Mouse (Mus musculus): Measurements from ENCODE around the gene Fbxo42. TPM values are rescaled to one million over a fixed set of nuclear protein-coding genes. Genes with fewer than 3 reads are reported as not detected.

The Fbxo42 gene
- polyA plus RNA-seq (2015; fragmentation: Nextera tagmentation; extraction: Ambion mirVana), result 17.4 and 18.7 TPM in 2 replicates

DNA sequence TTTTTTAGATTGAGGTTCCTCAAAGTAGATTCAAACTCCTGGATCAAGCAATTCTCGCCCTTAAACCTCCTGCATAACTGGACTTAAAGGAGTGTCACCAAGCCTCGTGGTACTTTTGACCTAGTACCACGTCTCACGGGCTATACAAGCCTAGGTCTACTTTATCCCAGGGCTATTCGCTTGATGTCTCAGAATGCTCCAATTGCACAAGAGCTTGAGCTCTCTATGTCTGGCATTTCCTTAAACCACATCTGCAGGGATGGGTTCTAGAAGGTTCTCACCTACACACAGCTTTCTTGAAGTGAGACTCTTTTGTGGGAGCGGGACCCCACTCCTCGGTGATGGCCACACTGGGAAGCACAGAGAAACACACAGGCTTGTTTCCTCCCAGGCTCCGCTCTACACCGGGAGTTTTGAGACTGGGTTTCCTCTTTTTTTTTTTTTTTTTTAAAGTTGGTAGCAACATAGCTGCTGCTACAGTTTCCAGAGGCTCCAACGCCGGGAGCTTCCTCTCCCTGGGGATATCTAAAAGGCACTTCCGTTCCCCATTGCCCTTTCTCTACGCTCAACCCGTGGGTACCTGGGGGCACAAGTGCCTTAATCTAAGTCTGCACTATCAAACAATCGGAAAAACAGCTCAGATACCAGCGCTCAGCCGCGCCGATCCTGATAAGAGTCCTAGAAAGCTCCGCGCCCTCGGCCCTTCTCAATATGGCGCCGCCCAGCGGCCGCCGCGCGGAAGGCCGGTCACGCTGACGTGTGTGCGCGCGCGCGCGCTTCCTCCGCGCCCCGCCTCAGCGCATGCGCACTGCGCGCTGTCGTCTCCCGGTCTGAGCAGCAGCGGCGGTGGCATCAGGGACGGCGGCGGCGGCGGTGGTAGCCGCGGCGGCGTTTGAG, at the start of gene Fbxo42:
TSS of gene Fbxo42 (plus strand) at position 802 of the 897 bp plus-strand sequence.
- peak within 1 kb of the TSS; percentile 97 for H3K27ac ChIP-seq
- ATAC-seq, result peak; percentile 93
- H3K4me1 ChIP-seq (replicated peaks), result no peaks in the 10 kb centered on the region; the same call in 1 of the 2 replicates
- 5% methylated on average over 58 of the region's 58 CpGs for WGBS
- no peaks in the 10 kb centered on the region for H3K9me3 ChIP-seq
- H3K4me2 ChIP-seq (replicated peaks), result peak within 1 kb of the TSS; percentile 85
- no peaks in the 10 kb centered on the region for H3K27me3 ChIP-seq (replicated peaks)
- no peaks in the 10 kb centered on the region for H3K36me3 ChIP-seq
- peak within 1 kb of the TSS; percentile 99 for H3K4me3 ChIP-seq (replicated peaks)
- H3K9ac ChIP-seq, result peak within 1 kb of the TSS; percentile 99

DNA sequence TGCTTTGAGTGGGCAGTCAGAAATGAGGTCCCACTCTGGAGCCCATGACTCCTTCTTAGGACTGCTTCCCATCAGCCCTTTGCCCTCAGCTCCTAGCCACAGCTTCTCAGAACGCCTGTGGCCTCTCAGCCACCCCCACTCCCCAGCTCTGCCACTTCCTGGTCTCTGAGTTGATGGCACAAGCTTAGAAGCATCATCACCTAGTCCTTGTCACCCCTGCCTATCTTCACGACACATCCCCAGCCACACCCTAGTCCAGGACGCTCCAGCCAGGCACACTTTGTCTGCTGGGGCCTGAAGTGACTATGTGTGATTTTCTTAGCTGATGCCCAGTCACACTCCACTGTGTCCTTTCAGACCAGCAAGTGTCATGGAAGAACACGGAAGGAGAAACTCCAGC, 48.8 kb upstream of the Fbxo42 start:
- Histone ChIP-seq H3K36me3 (no peaks in the 10 kb centered on the region), H3K4me1 (replicated peaks) (no peaks in the 10 kb centered on the region), H3K4me3 (replicated peaks) (no peak overlapping the region), H3K27me3 (replicated peaks) (no peaks in the 10 kb centered on the region), H3K9me3 (no peaks in the 10 kb centered on the region), H3K9ac (no peak overlapping the region), H3K27ac (no peak overlapping the region), H3K4me2 (replicated peaks) (no peak overlapping the region)
- 71% methylated on average over 4 of the region's 4 CpGs for WGBS
- ATAC-seq, result no peak

DNA sequence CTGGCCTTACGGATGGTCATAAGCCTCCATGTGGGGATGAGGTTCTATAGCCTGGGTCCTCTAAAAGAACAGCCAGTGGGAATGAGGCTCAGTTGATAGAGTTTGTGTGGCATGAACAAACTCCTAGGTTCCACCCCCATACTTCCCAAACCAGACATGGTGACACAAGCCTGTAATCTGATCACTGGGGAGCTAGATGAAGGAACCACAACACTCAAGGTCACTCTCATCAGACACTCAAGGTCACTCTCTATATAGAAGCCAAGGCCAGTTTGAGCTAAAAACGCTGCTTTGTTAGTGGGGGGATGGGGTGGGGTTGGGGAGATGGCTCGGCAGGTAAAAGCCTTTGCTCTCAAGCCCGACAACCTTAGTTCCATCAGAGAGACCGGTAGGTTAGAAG, 47.8 kb upstream of the Fbxo42 start:
- WGBS, result 64% methylated on average over 5 of the region's 5 CpGs
- ATAC-seq, result no peak
- no peak overlapping the region for H3K9ac ChIP-seq

DNA sequence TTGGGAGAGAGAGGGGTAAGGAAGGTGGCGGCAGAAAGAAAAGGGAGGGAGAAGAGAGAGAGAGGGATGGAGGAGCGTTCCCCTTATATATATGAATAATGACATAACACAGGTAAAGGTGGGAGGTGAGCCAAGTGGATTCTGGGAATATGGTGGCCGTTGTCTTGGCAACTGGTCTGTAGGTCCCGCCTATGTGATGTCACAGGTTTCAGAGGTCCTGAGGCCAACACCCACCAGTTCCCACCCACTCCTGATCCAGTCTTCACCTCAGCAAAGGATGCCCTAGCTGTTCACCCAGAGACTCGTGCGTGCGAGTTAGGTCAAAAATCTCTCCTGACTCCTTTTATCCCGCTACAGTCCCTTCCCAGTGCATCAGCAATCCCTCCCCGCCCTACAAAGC, 46.4 kb upstream of the Fbxo42 start:
- Histone ChIP-seq H3K27me3 (replicated peaks) (no peaks in the 10 kb centered on the region), H3K9ac (no peak overlapping the region), H3K4me1 (replicated peaks) (no peaks in the 10 kb centered on the region), H3K27ac (no peak overlapping the region), H3K4me2 (replicated peaks) (no peak overlapping the region), H3K9me3 (no peaks in the 10 kb centered on the region), H3K36me3 (no peaks in the 10 kb centered on the region), H3K4me3 (replicated peaks) (no peak overlapping the region)
- WGBS, result 91% methylated on average over 9 of the region's 9 CpGs
- ATAC-seq, result no peak

More for the DNA sequence above, 47.8 kb upstream of the Fbxo42 start:
- no peaks in the 10 kb centered on the region for H3K36me3 ChIP-seq
- no peak overlapping the region for H3K4me2 ChIP-seq (replicated peaks)
- H3K27ac ChIP-seq, result no peak overlapping the region
- H3K4me3 ChIP-seq (replicated peaks), result no peak overlapping the region
- H3K9me3 ChIP-seq, result no peaks in the 10 kb centered on the region
- no peaks in the 10 kb centered on the region for H3K4me1 ChIP-seq (replicated peaks)
- H3K27me3 ChIP-seq (replicated peaks), result no peaks in the 10 kb centered on the region

DNA sequence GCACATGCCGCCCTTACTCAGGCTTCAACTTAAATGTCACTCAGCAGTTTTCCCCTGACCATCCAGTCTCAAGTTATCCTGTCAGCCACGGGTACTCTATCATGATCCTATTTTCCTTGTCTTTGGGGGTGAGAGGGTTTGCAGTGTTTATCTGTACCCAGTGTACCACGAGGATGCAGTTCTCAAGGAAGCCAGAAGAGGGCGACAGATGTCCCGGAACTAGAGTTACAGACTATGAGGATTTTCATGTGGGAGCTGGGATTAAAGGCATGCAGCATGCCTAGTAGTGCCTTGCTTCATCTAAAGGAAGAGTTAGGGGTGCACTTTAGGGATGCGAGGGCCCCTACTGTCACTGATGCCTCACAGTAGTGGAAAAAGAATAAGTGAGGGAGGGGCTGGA, 45.9 kb upstream of the Fbxo42 start:
- H3K9me3 ChIP-seq, result no peaks in the 10 kb centered on the region
- H3K36me3 ChIP-seq, result no peaks in the 10 kb centered on the region
- ATAC-seq, result no peak
- H3K27me3 ChIP-seq (replicated peaks), result no peaks in the 10 kb centered on the region
- 67% methylated on average over 6 of the region's 6 CpGs for WGBS
- H3K27ac ChIP-seq, result no peak overlapping the region
- no peaks in the 10 kb centered on the region for H3K4me1 ChIP-seq (replicated peaks)
- no peak overlapping the region for H3K4me3 ChIP-seq (replicated peaks)
- H3K4me2 ChIP-seq (replicated peaks), result no peak overlapping the region
- H3K9ac ChIP-seq, result no peak overlapping the region

DNA sequence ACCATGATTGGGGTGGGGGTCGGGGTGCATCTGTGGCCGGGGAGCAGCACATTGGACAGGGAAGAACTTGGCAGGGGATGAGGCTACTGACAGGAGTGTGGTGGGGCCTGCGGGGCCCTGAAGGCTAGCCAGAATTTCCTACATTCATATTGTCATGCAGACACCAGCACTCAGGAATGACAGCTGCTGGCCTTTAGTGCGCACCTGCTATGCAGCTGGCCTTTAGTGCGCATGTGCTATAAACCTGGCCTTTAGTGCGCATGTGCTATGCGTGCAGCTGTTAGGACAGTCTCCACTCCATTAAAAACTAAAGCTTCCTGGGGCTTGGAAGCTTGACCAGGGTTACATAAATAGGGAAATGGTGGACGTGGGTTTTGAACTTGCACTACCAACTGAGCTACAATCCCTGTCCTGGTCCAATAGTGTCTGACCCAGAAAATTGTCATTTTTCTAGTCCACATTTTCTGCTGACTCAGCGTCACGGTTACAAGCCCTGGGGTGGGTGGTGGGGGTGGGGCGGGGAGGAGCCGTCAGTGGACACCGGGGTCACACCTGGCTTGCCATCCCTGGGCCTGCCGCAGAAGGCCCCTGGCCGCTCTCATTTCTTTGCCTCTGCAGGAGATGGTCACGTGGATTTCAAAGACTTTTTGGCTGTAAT, 41.1 kb upstream of the Fbxo42 start:
- Histone ChIP-seq H3K36me3 (peaks cover 11% of the 10 kb centered on the region), H3K4me1 (replicated peaks) (no peaks in the 10 kb centered on the region), H3K27ac (no peak overlapping the region), H3K9me3 (no peaks in the 10 kb centered on the region), H3K9ac (no peak overlapping the region), H3K4me3 (replicated peaks) (no peak overlapping the region), H3K27me3 (replicated peaks) (no peaks in the 10 kb centered on the region), H3K4me2 (replicated peaks) (no peak overlapping the region)
- no peak for ATAC-seq
- 84% methylated on average over 16 of the region's 16 CpGs for WGBS

DNA sequence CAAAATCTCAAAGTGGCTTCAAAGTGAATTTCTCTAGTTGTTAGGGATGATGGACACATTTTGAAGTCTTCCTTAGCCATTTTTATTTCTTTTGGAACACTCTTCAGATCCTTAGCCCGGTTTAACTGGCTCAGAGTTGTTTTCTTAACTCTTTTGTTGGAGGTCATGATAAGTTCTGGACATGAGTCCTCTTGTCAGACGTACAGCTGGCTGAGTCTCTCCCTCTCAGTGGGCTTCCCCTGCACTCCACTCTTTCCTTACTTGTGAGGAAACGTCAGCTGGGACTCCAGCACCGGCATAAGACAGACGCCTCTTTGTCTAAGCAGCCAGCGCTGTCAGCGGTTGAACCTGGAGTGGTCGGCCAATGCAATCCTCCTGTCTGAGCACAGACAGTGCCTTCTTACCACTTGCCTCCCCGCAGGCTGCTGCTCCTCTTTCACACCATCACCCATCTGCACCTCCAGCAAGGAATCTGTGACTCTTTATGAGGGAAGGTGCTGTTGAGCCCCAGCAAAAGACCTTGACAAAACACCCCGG, 39.4 kb upstream of the Fbxo42 start:
- peaks cover 17% of the 10 kb centered on the region for H3K36me3 ChIP-seq
- 40% methylated on average over 10 of the region's 10 CpGs for WGBS
- H3K4me2 ChIP-seq (replicated peaks), result no peak overlapping the region
- no peak overlapping the region for H3K4me3 ChIP-seq (replicated peaks)
- H3K4me1 ChIP-seq (replicated peaks), result no peaks in the 10 kb centered on the region
- no peaks in the 10 kb centered on the region for H3K9me3 ChIP-seq
- H3K27me3 ChIP-seq (replicated peaks), result no peaks in the 10 kb centered on the region
- H3K9ac ChIP-seq, result no peak overlapping the region
- no peak overlapping the region for H3K27ac ChIP-seq
- ATAC-seq, result no peak

DNA sequence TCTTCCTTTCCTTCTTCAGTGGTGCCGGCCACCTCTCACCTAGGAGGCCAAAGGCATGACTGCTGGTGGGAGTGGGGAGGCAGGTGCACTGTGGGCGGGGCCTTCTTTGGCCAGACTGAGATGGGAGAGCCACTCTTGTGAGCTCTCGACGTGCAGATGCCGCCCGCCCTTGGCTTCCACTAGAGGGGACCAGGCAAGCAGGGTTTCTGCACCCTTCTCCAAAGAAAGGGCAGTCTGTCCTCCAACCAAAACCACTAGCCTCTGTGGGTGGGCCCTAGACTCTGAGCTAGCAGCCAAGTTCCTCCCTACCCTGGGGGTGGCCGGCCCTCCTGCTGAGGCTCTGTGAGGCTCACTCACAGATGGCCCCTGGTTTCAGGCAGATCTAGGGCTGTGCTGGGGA, 33.9 kb upstream of the Fbxo42 start:
- H3K4me3 ChIP-seq (replicated peaks), result no peak overlapping the region
- H3K9me3 ChIP-seq, result no peaks in the 10 kb centered on the region
- ATAC-seq, result no peak
- peaks cover 48% of the 10 kb centered on the region for H3K36me3 ChIP-seq
- H3K4me2 ChIP-seq (replicated peaks), result no peak overlapping the region
- WGBS, result 75% methylated on average over 7 of the region's 7 CpGs
- H3K27me3 ChIP-seq (replicated peaks), result no peaks in the 10 kb centered on the region
- H3K4me1 ChIP-seq (replicated peaks), result no peaks in the 10 kb centered on the region
- H3K27ac ChIP-seq, result 0 out of 2 replicates have a peak overlapping the region, but pooled peaks have one; percentile 3
- no peak overlapping the region for H3K9ac ChIP-seq

DNA sequence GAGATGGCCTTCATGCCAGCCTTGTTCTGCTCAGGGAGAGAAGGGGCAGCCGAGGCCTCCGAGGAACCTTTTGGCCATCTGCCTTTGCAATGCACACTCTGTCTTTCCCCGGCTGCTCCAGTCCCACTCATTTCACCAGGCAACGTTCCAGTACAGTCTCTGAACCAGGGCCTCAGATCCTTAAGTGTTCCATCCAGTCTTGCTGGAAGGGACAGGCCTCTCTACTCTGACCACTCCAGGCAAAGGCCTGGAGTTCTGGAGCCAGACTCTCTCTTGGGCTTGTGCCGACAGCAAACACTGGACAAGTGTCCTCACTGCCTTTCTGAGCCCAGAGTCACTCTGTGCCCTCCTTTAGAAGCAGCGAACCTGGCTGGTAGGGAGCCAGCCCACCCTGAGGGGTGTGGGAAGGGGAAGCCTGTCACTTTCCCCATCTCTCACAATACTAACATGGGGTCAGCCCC, 33.2 kb upstream of the Fbxo42 start:
- H3K27ac ChIP-seq, result 0 out of 2 replicates have a peak overlapping the region, but pooled peaks have one; percentile 3
- 89% methylated on average over 6 of the region's 6 CpGs for WGBS

DNA sequence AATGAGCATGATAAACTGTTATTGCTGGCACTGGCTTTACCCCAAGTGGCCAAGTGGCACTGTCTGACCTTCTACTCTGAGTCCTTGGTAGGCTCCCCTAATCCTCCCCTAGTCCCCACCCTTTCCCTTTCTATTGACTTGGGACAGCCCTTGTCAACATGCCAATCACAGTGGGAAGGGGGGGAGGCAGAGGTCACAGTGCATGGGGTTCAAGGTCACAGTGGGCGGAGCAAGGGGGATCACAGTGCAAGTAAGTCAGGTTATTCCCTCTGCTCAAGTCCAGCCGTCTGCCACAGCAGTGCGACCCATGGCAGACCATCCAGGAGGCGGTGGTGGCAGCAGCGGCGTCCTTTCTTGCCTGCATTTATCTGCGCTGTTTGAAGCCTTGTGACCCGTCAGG, 32.3 kb upstream of the Fbxo42 start:
- no peaks in the 10 kb centered on the region for H3K9me3 ChIP-seq
- no peak overlapping the region for H3K27ac ChIP-seq
- 81% methylated on average over 8 of the region's 8 CpGs for WGBS
- 0 out of 2 replicates have a peak, but pooled peaks cover under 1% of the 10 kb centered on the region for H3K4me1 ChIP-seq (replicated peaks)
- H3K4me2 ChIP-seq (replicated peaks), result no peak overlapping the region
- no peak overlapping the region for H3K4me3 ChIP-seq (replicated peaks)
- H3K27me3 ChIP-seq (replicated peaks), result no peaks in the 10 kb centered on the region
- H3K9ac ChIP-seq, result no peak overlapping the region
- no peak for ATAC-seq
- H3K36me3 ChIP-seq, result peaks cover 47% of the 10 kb centered on the region

More for the DNA sequence above, 33.2 kb upstream of the Fbxo42 start:
- Histone ChIP-seq H3K4me1 (replicated peaks) (no peaks in the 10 kb centered on the region), H3K4me3 (replicated peaks) (no peak overlapping the region), H3K36me3 (peaks cover 48% of the 10 kb centered on the region), H3K9me3 (no peaks in the 10 kb centered on the region), H3K27me3 (replicated peaks) (no peaks in the 10 kb centered on the region), H3K4me2 (replicated peaks) (no peak overlapping the region), H3K9ac (no peak overlapping the region)
- no peak for ATAC-seq

DNA sequence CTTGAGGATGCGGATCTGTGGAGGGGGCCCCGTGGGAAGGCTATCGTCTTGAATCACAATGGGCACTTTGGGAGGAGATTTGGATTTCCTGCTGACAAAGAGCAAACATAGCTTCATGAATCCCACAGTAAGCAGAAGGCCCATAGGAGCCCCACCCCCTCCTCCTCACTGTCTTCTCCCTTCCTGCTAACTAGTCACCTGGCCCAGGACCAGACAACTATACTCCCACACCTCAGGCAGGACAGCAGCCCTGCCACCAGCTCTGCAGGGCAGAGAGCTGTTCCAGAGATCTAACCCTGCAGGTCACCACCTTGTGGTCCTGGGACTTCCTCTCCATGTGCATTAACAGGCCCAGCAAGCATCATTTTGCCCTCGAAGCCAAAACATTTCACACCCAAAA, 29.0 kb upstream of the Fbxo42 start:
- ATAC-seq, result no peak
- Histone ChIP-seq H3K4me2 (replicated peaks) (no peak overlapping the region), H3K36me3 (peaks cover 34% of the 10 kb centered on the region), H3K4me1 (replicated peaks) (0 out of 2 replicates have a peak, but pooled peaks cover 6% of the 10 kb centered on the region), H3K9ac (no peak overlapping the region), H3K4me3 (replicated peaks) (no peak overlapping the region), H3K9me3 (no peaks in the 10 kb centered on the region), H3K27me3 (replicated peaks) (no peaks in the 10 kb centered on the region), H3K27ac (no peak overlapping the region)
- 68% methylated on average over 4 of the region's 4 CpGs for WGBS

DNA sequence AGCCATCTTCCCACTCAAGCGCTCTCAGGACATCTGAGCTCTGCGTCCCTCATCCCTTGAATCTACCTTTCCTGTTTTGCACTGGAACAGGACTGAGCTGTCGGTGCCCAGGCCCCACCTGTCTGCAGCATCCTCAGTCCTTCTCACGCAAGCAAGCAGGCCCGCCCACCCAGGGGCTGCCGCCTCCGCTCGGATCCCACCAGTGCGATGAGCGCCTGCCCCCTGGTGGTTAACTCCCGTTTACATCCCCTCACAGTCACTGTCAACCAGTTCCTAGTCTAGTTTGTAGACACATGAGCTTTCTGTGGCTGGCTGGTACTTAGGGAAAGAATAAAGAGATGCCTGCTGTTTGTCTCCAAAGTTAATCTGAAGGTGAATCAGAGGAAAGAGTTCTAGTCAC, 27.0 kb upstream of the Fbxo42 start:
- H3K4me2 ChIP-seq (replicated peaks), result no peak overlapping the region
- H3K4me1 ChIP-seq (replicated peaks), result 0 out of 2 replicates have a peak, but pooled peaks cover 10% of the 10 kb centered on the region
- WGBS, result 26% methylated on average over 11 of the region's 11 CpGs
- no peak overlapping the region for H3K9ac ChIP-seq
- no peak overlapping the region for H3K27ac ChIP-seq
- H3K27me3 ChIP-seq (replicated peaks), result no peaks in the 10 kb centered on the region
- no peak overlapping the region for H3K4me3 ChIP-seq (replicated peaks)
- ATAC-seq, result peak; percentile 50; the same call in 1 of the 2 replicates
- peaks cover 28% of the 10 kb centered on the region for H3K36me3 ChIP-seq
- H3K9me3 ChIP-seq, result no peaks in the 10 kb centered on the region
